Mouse (Mus musculus): ENCODE measurements around the gene Carf.

The Carf gene

GRCm38 (mm10) chr1:60179932-60180783 is 82.1 kb downstream of the Carf start, which contains the start of gene Nbeal1:
Gene Nbeal1, plus strand, starts transcription at chr1:60180599.
- DNase-seq, result peak; percentile 100

DNA sequence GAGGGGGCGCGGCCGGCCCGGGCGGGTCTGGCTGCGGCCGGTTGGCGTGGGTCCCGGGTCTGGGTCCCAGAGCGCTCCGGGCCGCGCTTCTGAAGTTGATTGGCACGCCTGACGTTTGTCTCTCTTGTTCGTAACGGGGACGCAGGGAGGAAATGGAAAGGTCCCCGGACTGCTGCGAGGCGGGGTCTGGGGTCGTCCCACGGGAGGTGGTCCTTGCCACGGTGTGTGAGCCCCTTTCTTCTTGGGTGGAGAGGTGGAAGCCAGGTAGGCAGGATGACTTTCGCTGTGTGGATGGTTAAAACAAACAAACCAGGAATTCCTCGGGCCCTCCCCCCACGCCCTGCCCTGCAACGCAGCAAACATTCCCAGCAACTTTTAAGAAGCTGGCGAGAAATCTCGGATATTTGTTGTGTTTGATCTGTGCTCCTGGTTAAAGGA is 82.8 kb downstream of the Carf start:
- no peak for DNase-seq

DNA sequence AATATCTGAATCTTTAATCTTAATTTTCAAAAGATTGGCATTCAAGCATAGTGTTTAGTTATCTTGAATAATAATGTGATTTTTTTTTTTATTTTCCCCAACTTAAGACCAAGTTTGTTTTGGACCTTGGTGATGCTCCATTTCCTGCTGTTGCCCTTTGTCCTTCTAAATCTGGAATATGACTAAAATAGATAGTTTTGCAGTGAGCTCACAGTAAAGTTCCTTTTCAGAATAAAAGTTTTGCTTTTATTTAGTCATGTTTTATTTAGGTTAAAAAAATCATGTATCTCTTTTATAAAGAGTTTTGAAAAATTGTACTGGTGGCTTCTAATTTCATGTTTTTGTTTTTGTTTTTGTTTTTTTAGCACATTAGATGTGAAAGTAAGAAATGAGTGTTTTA is 90.4 kb downstream of the Carf start:
- DNase-seq, result no peak

DNA sequence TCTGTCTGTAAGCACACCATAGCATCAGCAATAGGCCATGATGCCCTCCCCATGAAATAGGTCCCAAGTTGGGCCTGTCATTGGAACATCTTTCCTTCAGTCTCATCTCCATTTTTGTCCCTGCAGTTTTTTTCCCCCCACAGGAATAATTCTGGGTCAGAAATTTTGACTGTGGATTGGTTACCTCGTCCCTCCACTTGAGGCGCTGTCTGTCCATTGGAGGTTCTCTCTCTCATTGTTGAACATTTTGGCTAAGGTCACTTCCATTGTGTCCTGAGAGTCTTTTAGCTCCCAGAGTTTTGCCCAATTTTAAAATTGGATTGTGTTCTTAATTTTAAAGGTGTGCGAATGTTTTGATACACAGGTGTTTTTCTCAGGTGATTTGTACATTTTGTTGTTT is 98.8 kb downstream of the Carf start:
- no peak for DNase-seq

DNA sequence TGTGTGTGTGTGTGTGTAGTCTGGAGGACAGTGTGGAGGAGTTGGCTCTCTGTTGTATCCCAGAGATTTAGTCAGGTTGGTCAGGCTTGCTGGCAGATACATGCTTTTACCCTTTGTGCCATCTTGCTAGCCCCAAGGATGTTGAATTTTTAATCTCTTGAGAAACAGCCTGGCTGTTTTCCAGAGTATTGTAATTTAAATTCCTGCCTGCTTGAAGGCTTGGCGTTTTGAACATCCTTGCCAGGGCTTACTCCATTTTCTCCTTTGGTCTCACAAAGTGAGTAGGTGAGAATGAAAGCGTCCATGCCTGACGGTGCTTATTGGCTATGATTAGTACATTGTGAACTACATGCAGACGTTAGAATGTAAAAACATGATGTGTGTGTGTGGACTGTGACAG is 101.0 kb downstream of the Carf start:
- DNase-seq, result no peak

Data from heart, adult 11 months (tissue).